Mouse (Mus musculus) heart, embryonic 16.5 days (tissue): ENCODE results near the gene Ralgps2. TPM values are rescaled to one million over a fixed set of nuclear protein-coding genes. Genes with fewer than 3 reads are reported as not detected.

ENCODE experiments used
- ATAC-seq: fragments of 200-750 bp; cut with Nextera tagmentation; replicated peaks from 2 replicates; pipeline ENCODE4 v1.8.0; 2017; ENCODE audit warnings: moderate number of reproducible peaks; ENCODE audit not compliant: insufficient read depth, low FRiP score; ENCODE audit errors: extremely low read depth
- H3K27ac ChIP-seq: fragments of 300-500 bp; sonication (generic); 2 replicates; pipeline ENCODE4 v1.5.1; 2014; ENCODE audit warnings: mild to moderate bottlenecking, low read length, control low read depth, moderate library complexity
- H3K27me3 ChIP-seq: fragments of 300-500 bp; sonication (generic); 2 replicates; pipeline ENCODE4 v1.6.1; 2014; ENCODE audit warnings: low read length, mixed read lengths; ENCODE audit not compliant: control insufficient read depth, insufficient read depth
- H3K36me3 ChIP-seq: fragments of 300-500 bp; sonication (generic); 2 replicates; pipeline ENCODE4 v1.6.1; 2014; ENCODE audit not compliant: control insufficient read depth, insufficient read depth
- H3K4me1 ChIP-seq: fragments of 300-500 bp; sonication (generic); 2 replicates; pipeline ENCODE4 v1.6.1; 2014; ENCODE audit warnings: low read length, mixed read lengths; ENCODE audit not compliant: control insufficient read depth, insufficient read depth
- H3K4me2 ChIP-seq: fragments of 300-500 bp; sonication (generic); 2 replicates; pipeline ENCODE4 v1.6.1; 2014; ENCODE audit warnings: low read depth, mild to moderate bottlenecking, control low read depth, low read length
- H3K4me3 ChIP-seq: fragments of 300-500 bp; sonication (generic); 2 replicates; pipeline ENCODE4 v1.5.1; 2014; ENCODE audit warnings: mild to moderate bottlenecking, control low read depth, low read length
- H3K9ac ChIP-seq: fragments of 300-500 bp; sonication (generic); 2 replicates; pipeline ENCODE4 v1.6.1; 2014; ENCODE audit warnings: low read length, control low read depth
- H3K9me3 ChIP-seq: fragments of 300-500 bp; sonication (generic); replicated peaks from 2 replicates; pipeline ENCODE4 v1.6.1; 2016; ENCODE audit warnings: low read length; ENCODE audit not compliant: control insufficient read depth
- WGBS: fragments of 180-500 bp; shearing (Covaris S2); extraction: QIAGEN DNeasy Blood & Tissue Kit; methylation state at CpG from one replicate; pipeline ENCODE4 v1.1.7; 2014; 5-methylcytosine and 5-hydroxymethylcytosine counted together
- polyA plus RNA-seq: library from polyadenylated mRNA; unstranded; fragments of >200 nt; fragmentation: Nextera tagmentation; extraction: Ambion mirVana; gene quantifications from 2 replicates; pipeline ENCODE4 v1.2.1, GENCODE M21; 2015

The Ralgps2 gene
- polyA plus RNA-seq, 1 experiment from 2014 or later: 58.2 TPM

GRCm38 (mm10) chr1:156916361-156916760 is 23.1 kb downstream of the Ralgps2 start:
- 86% methylated on average over 3 of the region's 3 CpGs for WGBS
- H3K9me3 ChIP-seq: no peaks in the 10 kb centered on the region
- H3K36me3 ChIP-seq: no peaks in the 10 kb centered on the region
- no peaks in the 10 kb centered on the region for H3K27me3 ChIP-seq
- no peak for ATAC-seq
- H3K9ac ChIP-seq: no peak overlapping the region
- peaks cover 11% of the 10 kb centered on the region for H3K4me1 ChIP-seq
- H3K27ac ChIP-seq: no peak overlapping the region
- no peak overlapping the region for H3K4me3 ChIP-seq
- no peak overlapping the region for H3K4me2 ChIP-seq

- no peaks in the 10 kb centered on the region for H3K4me1 ChIP-seq
- H3K36me3 ChIP-seq: no peaks in the 10 kb centered on the region
- 73% methylated on average over 5 of the region's 5 CpGs for WGBS
- no peak for ATAC-seq
- H3K9me3 ChIP-seq: no peaks in the 10 kb centered on the region
- H3K4me3 ChIP-seq: no peak overlapping the region
- no peak overlapping the region for H3K9ac ChIP-seq
- H3K27ac ChIP-seq: no peak overlapping the region
- H3K27me3 ChIP-seq: no peaks in the 10 kb centered on the region
- no peak overlapping the region for H3K4me2 ChIP-seq
Observed at GRCm38 (mm10) chr1:156914942-156915341, 24.5 kb downstream of the Ralgps2 start.

- Histone ChIP-seq H3K4me2 (no peak overlapping the region), H3K9me3 (no peaks in the 10 kb centered on the region), H3K4me1 (no peaks in the 10 kb centered on the region), H3K27ac (no peak overlapping the region), H3K36me3 (no peaks in the 10 kb centered on the region), H3K4me3 (no peak overlapping the region), H3K9ac (no peak overlapping the region), H3K27me3 (no peaks in the 10 kb centered on the region)
- 85% methylated on average over 6 of the region's 6 CpGs for WGBS
- no peak for ATAC-seq
Observed at GRCm38 (mm10) chr1:156913190-156913589, 26.2 kb downstream of the Ralgps2 start.

- no peaks in the 10 kb centered on the region for H3K4me1 ChIP-seq
- no peak overlapping the region for H3K4me2 ChIP-seq
- no peak overlapping the region for H3K9ac ChIP-seq
- peaks cover 8% of the 10 kb centered on the region for H3K36me3 ChIP-seq
- H3K27me3 ChIP-seq: no peaks in the 10 kb centered on the region
- H3K4me3 ChIP-seq: no peak overlapping the region
- no peak for ATAC-seq
- H3K27ac ChIP-seq: no peak overlapping the region; the same call in 1 of the 2 replicates
- H3K9me3 ChIP-seq: no peaks in the 10 kb centered on the region
- 66% methylated on average over 2 of the region's 2 CpGs for WGBS
Observed at GRCm38 (mm10) chr1:156910948-156911347, 28.5 kb downstream of the Ralgps2 start.

- H3K4me2 ChIP-seq: no peak overlapping the region
- ATAC-seq: no peak
- no peaks in the 10 kb centered on the region for H3K9me3 ChIP-seq
- no peaks in the 10 kb centered on the region for H3K27me3 ChIP-seq
- H3K36me3 ChIP-seq: peaks cover 8% of the 10 kb centered on the region
- H3K4me3 ChIP-seq: no peak overlapping the region
- H3K4me1 ChIP-seq: no peaks in the 10 kb centered on the region
- no peak overlapping the region for H3K27ac ChIP-seq
- no peak overlapping the region for H3K9ac ChIP-seq
Observed at GRCm38 (mm10) chr1:156909866-156910265, 29.6 kb downstream of the Ralgps2 start.

GRCm38 (mm10) chr1:156909265-156909664 is 30.2 kb downstream of the Ralgps2 start:
- Histone ChIP-seq H3K36me3 (peaks cover 8% of the 10 kb centered on the region), H3K4me3 (no peak overlapping the region), H3K9me3 (no peaks in the 10 kb centered on the region), H3K27me3 (no peaks in the 10 kb centered on the region), H3K4me1 (no peaks in the 10 kb centered on the region), H3K4me2 (no peak overlapping the region), H3K9ac (no peak overlapping the region), H3K27ac (no peak overlapping the region)
- WGBS: 94% methylated on average over 4 of the region's 4 CpGs
- no peak for ATAC-seq

- no peak for ATAC-seq
- Histone ChIP-seq H3K9me3 (no peaks in the 10 kb centered on the region), H3K4me3 (no peak overlapping the region), H3K4me1 (no peaks in the 10 kb centered on the region), H3K36me3 (peaks cover 8% of the 10 kb centered on the region), H3K4me2 (no peak overlapping the region), H3K9ac (no peak overlapping the region), H3K27ac (no peak overlapping the region), H3K27me3 (no peaks in the 10 kb centered on the region)
- 81% methylated on average over 2 of the region's 2 CpGs for WGBS
Observed at GRCm38 (mm10) chr1:156905660-156906059, 33.8 kb downstream of the Ralgps2 start.

- Histone ChIP-seq H3K27ac (no peak overlapping the region), H3K27me3 (no peaks in the 10 kb centered on the region), H3K9me3 (no peaks in the 10 kb centered on the region), H3K4me1 (no peaks in the 10 kb centered on the region), H3K9ac (no peak overlapping the region), H3K4me2 (no peak overlapping the region), H3K4me3 (no peak overlapping the region), H3K36me3 (peaks cover 14% of the 10 kb centered on the region)
- no peak for ATAC-seq
- 90% methylated on average over 3 of the region's 3 CpGs for WGBS
Observed at GRCm38 (mm10) chr1:156903899-156904298, 35.5 kb downstream of the Ralgps2 start.

- Histone ChIP-seq H3K4me3 (no peak overlapping the region), H3K4me1 (no peaks in the 10 kb centered on the region), H3K9ac (no peak overlapping the region), H3K27me3 (no peaks in the 10 kb centered on the region), H3K4me2 (no peak overlapping the region), H3K27ac (no peak overlapping the region), H3K9me3 (no peaks in the 10 kb centered on the region), H3K36me3 (peaks cover 14% of the 10 kb centered on the region)
- no peak for ATAC-seq
- WGBS: 77% methylated on average over 6 of the region's 6 CpGs
Observed at GRCm38 (mm10) chr1:156901689-156902088, 37.7 kb downstream of the Ralgps2 start.

GRCm38 (mm10) chr1:156891561-156891960 is 47.9 kb downstream of the Ralgps2 start:
- Histone ChIP-seq H3K27me3 (no peaks in the 10 kb centered on the region), H3K4me1 (peaks cover 6% of the 10 kb centered on the region), H3K36me3 (peaks cover 11% of the 10 kb centered on the region; the same call in 1 of the 2 replicates), H3K4me2 (no peak overlapping the region), H3K27ac (no peak overlapping the region), H3K4me3 (no peak overlapping the region), H3K9ac (no peak overlapping the region), H3K9me3 (no peaks in the 10 kb centered on the region)
- 96% methylated on average over 4 of the region's 4 CpGs for WGBS
- ATAC-seq: no peak
